Mouse (Mus musculus): ENCODE data around the gene Hivep2. TPM values are rescaled to one million over a fixed set of nuclear protein-coding genes. Genes with fewer than 3 reads are reported as not detected.

Gene Hivep2
- polyA plus RNA-seq, 1 experiment from 2014 or later = 4.7 TPM

DNA sequence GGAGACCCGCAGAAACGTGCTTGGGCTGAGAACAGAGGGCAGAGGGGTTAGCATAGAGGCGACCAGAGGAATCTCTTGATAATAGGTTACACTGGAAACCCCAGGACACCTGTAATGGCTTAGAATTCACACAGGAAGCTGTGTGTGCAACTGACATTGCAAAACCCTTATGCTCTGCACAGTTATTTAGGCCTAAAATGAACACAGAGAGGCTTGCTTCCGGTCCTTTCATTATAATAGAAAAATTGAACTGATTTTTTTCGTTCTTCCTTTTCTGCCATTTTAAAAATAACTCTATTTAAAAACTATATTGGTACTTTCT lies 2.3 kb downstream of the Hivep2 start:
- WGBS = 9% methylated on average over 5 of the region's 5 CpGs
- peak overlapping the region; percentile 72 for H3K4me3 ChIP-seq (ENCODE audit: low read length)
- H3K4me2 ChIP-seq (ENCODE audit: low read depth, low read length) = peak overlapping the region; percentile 64
- peak overlapping the region; percentile 86; the same call in 1 of the 2 replicates for H3K9ac ChIP-seq (ENCODE audit: low read length)
- H3K27ac ChIP-seq (ENCODE audit: low read length) = peak overlapping the region; percentile 82
- H3K36me3 ChIP-seq (ENCODE audit: control insufficient read depth, insufficient read depth, low read length) = no peaks in the 10 kb centered on the region
- no peaks in the 10 kb centered on the region for H3K27me3 ChIP-seq (ENCODE audit: control insufficient read depth, insufficient read depth, low read depth, low read length)
- 0 out of 2 replicates have a peak, but pooled peaks cover 2% of the 10 kb centered on the region for H3K4me1 ChIP-seq (replicated peaks; ENCODE audit: control insufficient read depth, insufficient read depth, low read length)
- no peaks in the 10 kb centered on the region for H3K9me3 ChIP-seq (ENCODE audit: control insufficient read depth, low read length)
- ATAC-seq (ENCODE audit: low read depth) = no peak

DNA sequence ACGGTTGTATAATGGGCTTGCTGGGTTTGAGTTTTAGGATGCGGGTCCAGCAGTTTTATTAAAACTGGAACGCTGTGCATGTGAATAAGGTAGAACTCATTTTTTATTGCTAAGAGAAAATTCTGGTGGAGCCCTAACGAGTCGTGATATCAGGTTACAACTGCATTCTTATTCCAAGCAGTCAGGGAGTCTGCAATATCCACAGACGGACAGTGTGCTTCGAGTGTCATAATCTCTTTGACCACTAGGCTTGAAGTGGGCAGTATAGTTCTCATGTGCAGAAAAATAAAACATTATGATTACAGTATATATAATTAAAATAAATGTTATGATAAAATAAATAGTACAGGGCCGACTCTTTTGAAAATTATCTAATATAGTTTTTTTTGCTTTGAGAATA lies 3.1 kb downstream of the Hivep2 start:
- Histone ChIP-seq H3K36me3 (ENCODE audit: control insufficient read depth, insufficient read depth, low read length) (no peaks in the 10 kb centered on the region), H3K9me3 (ENCODE audit: control insufficient read depth, low read length) (no peaks in the 10 kb centered on the region), H3K4me1 (replicated peaks; ENCODE audit: control insufficient read depth, insufficient read depth, low read length) (peaks cover 8% of the 10 kb centered on the region), H3K9ac (ENCODE audit: low read length) (no peak overlapping the region), H3K27me3 (ENCODE audit: control insufficient read depth, insufficient read depth, low read depth, low read length) (no peaks in the 10 kb centered on the region), H3K4me3 (ENCODE audit: low read length) (no peak overlapping the region), H3K27ac (ENCODE audit: low read length) (no peak overlapping the region), H3K4me2 (ENCODE audit: low read depth, low read length) (no peak overlapping the region)
- ATAC-seq (ENCODE audit: low read depth) = no peak
- 16% methylated on average over 8 of the region's 8 CpGs for WGBS

DNA sequence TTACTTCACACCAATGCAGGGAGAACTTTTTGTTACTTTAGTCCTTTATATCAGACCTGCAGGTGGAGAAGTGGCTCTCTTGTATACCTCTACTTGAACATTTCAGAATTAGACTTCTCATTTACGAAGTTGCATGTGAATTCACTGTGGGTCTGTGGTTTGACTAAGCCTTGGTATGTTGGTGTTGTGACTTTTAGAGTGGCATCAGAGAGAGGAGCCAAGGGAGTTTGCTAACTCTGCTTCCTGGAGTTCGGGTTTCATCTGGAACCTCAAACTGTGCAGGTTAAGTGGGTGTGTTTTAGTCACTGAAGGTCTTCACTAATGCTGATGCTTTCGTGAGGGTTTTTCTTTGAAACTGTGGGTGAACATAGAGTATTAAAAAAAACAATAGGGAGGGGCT lies 4.4 kb downstream of the Hivep2 start:
- no peaks in the 10 kb centered on the region for H3K27me3 ChIP-seq (ENCODE audit: control insufficient read depth, insufficient read depth, low read depth, low read length)
- H3K9ac ChIP-seq (ENCODE audit: low read length) = no peak overlapping the region
- no peak overlapping the region for H3K27ac ChIP-seq (ENCODE audit: low read length)
- no peaks in the 10 kb centered on the region for H3K36me3 ChIP-seq (ENCODE audit: control insufficient read depth, insufficient read depth, low read length)
- 68% methylated on average over 3 of the region's 3 CpGs for WGBS
- ATAC-seq (ENCODE audit: low read depth) = no peak
- H3K4me1 ChIP-seq (replicated peaks; ENCODE audit: control insufficient read depth, insufficient read depth, low read length) = peaks cover 9% of the 10 kb centered on the region
- H3K4me3 ChIP-seq (ENCODE audit: low read length) = no peak overlapping the region
- H3K9me3 ChIP-seq (ENCODE audit: control insufficient read depth, low read length) = no peaks in the 10 kb centered on the region
- no peak overlapping the region for H3K4me2 ChIP-seq (ENCODE audit: low read depth, low read length)

DNA sequence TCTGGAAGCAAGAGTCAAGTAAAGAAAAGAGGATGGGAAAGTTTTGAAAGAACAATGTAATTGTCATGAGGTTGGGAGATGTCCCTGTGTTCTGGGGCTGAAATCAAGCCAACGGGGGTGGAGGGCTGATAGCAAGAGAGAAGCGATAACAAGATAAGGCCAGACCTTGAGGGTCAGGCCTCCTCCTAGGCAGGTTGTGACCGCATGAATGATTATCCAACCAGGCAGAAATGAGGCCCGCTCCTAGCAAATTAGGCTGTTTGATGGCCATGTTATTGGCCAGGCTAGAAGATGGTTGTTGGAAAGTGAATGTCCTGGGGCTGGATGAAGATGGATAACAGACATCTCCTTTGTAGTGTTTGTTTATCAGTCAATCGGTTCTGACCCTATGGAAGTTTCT lies 5.4 kb downstream of the Hivep2 start:
- no peaks in the 10 kb centered on the region for H3K27me3 ChIP-seq (ENCODE audit: control insufficient read depth, insufficient read depth, low read depth, low read length)
- WGBS = 53% methylated on average over 5 of the region's 5 CpGs
- H3K4me3 ChIP-seq (ENCODE audit: low read length) = no peak overlapping the region
- no peaks in the 10 kb centered on the region for H3K36me3 ChIP-seq (ENCODE audit: control insufficient read depth, insufficient read depth, low read length)
- ATAC-seq (ENCODE audit: low read depth) = no peak
- no peak overlapping the region for H3K4me2 ChIP-seq (ENCODE audit: low read depth, low read length)
- no peak overlapping the region for H3K9ac ChIP-seq (ENCODE audit: low read length)
- no peak overlapping the region for H3K27ac ChIP-seq (ENCODE audit: low read length)
- H3K4me1 ChIP-seq (replicated peaks; ENCODE audit: control insufficient read depth, insufficient read depth, low read length) = peaks cover 11% of the 10 kb centered on the region
- no peaks in the 10 kb centered on the region for H3K9me3 ChIP-seq (ENCODE audit: control insufficient read depth, low read length)

DNA sequence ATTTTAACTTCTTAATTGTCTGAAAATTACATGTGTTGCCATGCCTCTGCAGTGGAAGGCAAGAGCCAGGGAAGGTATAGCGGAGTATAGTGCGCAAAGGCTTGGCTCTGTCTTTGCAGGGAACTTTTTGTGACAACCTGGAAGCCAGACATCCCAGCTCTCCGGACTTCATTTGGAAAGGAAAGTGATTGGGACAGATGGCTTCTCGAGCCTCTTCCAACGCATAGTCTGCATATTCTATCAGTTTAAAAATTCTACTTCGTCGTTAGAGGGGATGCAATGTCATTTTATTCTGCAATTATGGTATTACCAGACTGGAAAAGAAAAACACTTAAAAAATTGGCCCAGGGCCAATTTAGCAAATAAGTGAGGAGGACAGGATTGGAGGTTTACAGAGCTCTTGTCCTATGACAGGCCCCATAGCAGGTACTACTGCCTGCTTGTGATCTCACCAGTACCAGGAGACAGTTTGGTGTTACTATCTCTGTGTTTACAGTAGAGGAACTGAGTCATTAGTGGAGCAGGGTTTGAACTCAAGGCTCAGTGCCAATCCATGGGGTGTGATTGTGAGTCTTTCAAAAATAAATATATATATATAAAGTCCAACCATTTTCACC lies 7.8 kb downstream of the Hivep2 start:
- Histone ChIP-seq H3K27me3 (ENCODE audit: control insufficient read depth, insufficient read depth, low read depth, low read length) (no peaks in the 10 kb centered on the region), H3K9ac (ENCODE audit: low read length) (no peak overlapping the region), H3K9me3 (ENCODE audit: control insufficient read depth, low read length) (no peaks in the 10 kb centered on the region), H3K4me3 (ENCODE audit: low read length) (no peak overlapping the region), H3K4me1 (replicated peaks; ENCODE audit: control insufficient read depth, insufficient read depth, low read length) (peaks cover 12% of the 10 kb centered on the region), H3K27ac (ENCODE audit: low read length) (no peak overlapping the region), H3K4me2 (ENCODE audit: low read depth, low read length) (no peak overlapping the region), H3K36me3 (ENCODE audit: control insufficient read depth, insufficient read depth, low read length) (no peaks in the 10 kb centered on the region)
- peak; percentile 12; the same call in 1 of the 2 replicates for ATAC-seq (ENCODE audit: low read depth)
- 64% methylated on average over 7 of the region's 7 CpGs for WGBS

DNA sequence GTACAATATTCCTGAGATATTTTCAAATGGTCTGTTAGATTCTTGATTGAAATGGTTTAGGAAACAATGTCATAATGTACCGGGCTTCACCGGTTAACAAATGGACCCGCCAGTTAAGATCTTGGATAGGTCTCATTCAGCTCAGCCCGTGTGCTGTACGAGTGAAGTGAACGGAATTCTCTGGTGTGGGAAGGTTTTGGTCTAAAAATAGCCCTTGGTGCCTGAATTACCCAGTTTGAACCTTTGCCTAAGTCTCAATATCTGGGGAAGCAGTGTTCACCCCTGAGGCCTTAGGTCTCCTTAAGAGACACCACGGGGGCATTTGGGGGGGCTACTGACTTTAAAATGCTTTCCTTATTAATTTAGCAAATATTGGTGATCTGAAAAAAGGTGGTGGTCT lies 8.6 kb downstream of the Hivep2 start:
- Histone ChIP-seq H3K27ac (ENCODE audit: low read length) (no peak overlapping the region), H3K4me2 (ENCODE audit: low read depth, low read length) (no peak overlapping the region), H3K9ac (ENCODE audit: low read length) (no peak overlapping the region), H3K27me3 (ENCODE audit: control insufficient read depth, insufficient read depth, low read depth, low read length) (no peaks in the 10 kb centered on the region), H3K36me3 (ENCODE audit: control insufficient read depth, insufficient read depth, low read length) (no peaks in the 10 kb centered on the region), H3K4me1 (replicated peaks; ENCODE audit: control insufficient read depth, insufficient read depth, low read length) (peaks cover 10% of the 10 kb centered on the region), H3K9me3 (ENCODE audit: control insufficient read depth, low read length) (no peaks in the 10 kb centered on the region), H3K4me3 (ENCODE audit: low read length) (no peak overlapping the region)
- 64% methylated on average over 7 of the region's 7 CpGs for WGBS
- no peak for ATAC-seq (ENCODE audit: low read depth)

DNA sequence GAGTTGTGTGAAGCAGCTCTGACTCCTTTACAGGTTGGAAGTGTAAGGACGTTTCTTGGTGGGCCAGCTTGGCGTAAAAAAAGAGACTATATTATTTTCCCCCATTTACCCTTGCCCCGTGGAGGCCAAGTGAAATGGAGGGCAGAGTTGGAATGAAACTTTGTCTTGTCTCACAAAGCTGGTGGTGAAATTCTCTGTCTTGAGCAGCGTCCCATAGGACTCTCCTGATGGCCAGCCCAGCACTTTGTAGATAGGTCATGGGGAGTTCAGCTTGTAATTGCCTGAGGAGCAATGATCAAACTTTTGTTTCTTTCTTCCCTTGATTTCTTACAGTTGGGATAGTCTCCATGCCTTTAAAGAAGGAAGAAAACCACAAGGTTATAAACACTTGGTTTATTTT lies 10.0 kb downstream of the Hivep2 start:
- no peaks in the 10 kb centered on the region for H3K36me3 ChIP-seq (ENCODE audit: control insufficient read depth, insufficient read depth, low read length)
- no peaks in the 10 kb centered on the region for H3K27me3 ChIP-seq (ENCODE audit: control insufficient read depth, insufficient read depth, low read depth, low read length)
- 72% methylated on average over 4 of the region's 4 CpGs for WGBS
- H3K9me3 ChIP-seq (ENCODE audit: control insufficient read depth, low read length) = no peaks in the 10 kb centered on the region
- H3K27ac ChIP-seq (ENCODE audit: low read length) = no peak overlapping the region
- H3K9ac ChIP-seq (ENCODE audit: low read length) = no peak overlapping the region
- peaks cover 10% of the 10 kb centered on the region for H3K4me1 ChIP-seq (replicated peaks; ENCODE audit: control insufficient read depth, insufficient read depth, low read length)
- H3K4me3 ChIP-seq (ENCODE audit: low read length) = no peak overlapping the region
- no peak overlapping the region for H3K4me2 ChIP-seq (ENCODE audit: low read depth, low read length)
- ATAC-seq (ENCODE audit: low read depth) = no peak

DNA sequence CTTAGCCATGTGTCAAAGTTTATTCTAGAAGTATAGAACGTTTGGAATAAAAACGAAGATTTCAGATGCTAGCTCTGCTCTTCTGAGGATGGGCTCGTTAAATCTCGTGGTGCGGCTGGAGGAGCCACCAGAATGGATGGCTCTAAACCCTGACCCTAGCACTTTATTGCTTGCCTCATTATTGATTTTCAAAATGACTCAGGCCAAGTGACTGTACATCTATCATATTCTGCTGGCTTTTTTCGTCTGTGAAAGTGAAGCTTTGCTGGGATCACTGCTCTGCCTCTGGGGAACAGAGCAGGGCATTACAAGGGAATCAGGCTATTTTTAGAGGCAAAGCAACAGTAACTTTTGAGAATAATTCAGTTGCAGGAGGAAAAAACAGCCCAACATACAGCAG lies 10.4 kb downstream of the Hivep2 start:
- Histone ChIP-seq H3K27me3 (ENCODE audit: control insufficient read depth, insufficient read depth, low read depth, low read length) (no peaks in the 10 kb centered on the region), H3K4me1 (replicated peaks; ENCODE audit: control insufficient read depth, insufficient read depth, low read length) (peaks cover 10% of the 10 kb centered on the region), H3K4me3 (ENCODE audit: low read length) (no peak overlapping the region), H3K36me3 (ENCODE audit: control insufficient read depth, insufficient read depth, low read length) (no peaks in the 10 kb centered on the region), H3K9ac (ENCODE audit: low read length) (no peak overlapping the region), H3K4me2 (ENCODE audit: low read depth, low read length) (no peak overlapping the region), H3K27ac (ENCODE audit: low read length) (no peak overlapping the region), H3K9me3 (ENCODE audit: control insufficient read depth, low read length) (no peaks in the 10 kb centered on the region)
- WGBS = 57% methylated on average over 6 of the region's 6 CpGs
- ATAC-seq (ENCODE audit: low read depth) = no peak

DNA sequence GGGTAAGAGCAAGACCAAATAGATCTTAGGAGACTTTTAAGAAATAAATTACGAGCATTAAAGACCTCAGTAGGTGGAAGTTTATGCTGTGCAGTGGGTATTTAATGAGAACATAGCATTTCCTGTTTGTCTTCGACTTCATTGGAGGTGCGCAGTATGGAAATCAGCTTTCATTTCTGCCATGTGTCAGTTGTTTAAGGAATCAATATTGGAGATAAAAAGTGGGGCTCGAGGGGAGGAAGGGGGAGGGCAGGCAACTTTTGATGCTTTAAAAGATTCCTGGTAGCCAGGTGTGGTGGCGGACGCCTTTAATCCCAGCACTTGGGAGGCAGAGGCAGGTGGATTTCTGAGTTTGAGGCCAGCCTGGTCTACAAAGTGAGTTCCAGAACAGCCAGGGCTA lies 16.4 kb downstream of the Hivep2 start:
- Histone ChIP-seq H3K36me3 (ENCODE audit: control insufficient read depth, insufficient read depth, low read length) (no peaks in the 10 kb centered on the region), H3K27me3 (ENCODE audit: control insufficient read depth, insufficient read depth, low read depth, low read length) (no peaks in the 10 kb centered on the region), H3K27ac (ENCODE audit: low read length) (peak overlapping the region; percentile 93; the same call in 1 of the 2 replicates), H3K4me3 (ENCODE audit: low read length) (peak overlapping the region; percentile 59), H3K4me1 (replicated peaks; ENCODE audit: control insufficient read depth, insufficient read depth, low read length) (peaks cover 16% of the 10 kb centered on the region; the same call in 1 of the 2 replicates), H3K9me3 (ENCODE audit: control insufficient read depth, low read length) (no peaks in the 10 kb centered on the region), H3K4me2 (ENCODE audit: low read depth, low read length) (peak overlapping the region; percentile 77), H3K9ac (ENCODE audit: low read length) (no peak overlapping the region)
- ATAC-seq (ENCODE audit: low read depth) = no peak
- WGBS = 65% methylated on average over 6 of the region's 6 CpGs

Measured in lung, embryonic 16.5 days (tissue).